Mouse (Mus musculus) MEL (cell line): Measurements from ENCODE around the gene Rrh.

Source experiments
- CTCF ChIP-seq, 3 experiments: IDR thresholded peaks in 2 of 3; conservative IDR thresholded peaks in 1 of 3; 2 replicates each; pipeline ENCODE4 v1.5.1; 2011 to 2012; ENCODE audit warnings: low read length in 3 of 3, low read depth in 2 of 3, mild to moderate bottlenecking in 2 of 3, improper control_type of control experiment in 1 of 3, inconsistent platforms in 1 of 3, mixed read lengths in 1 of 3, moderate library complexity in 1 of 3; ENCODE audit not compliant: control insufficient read depth in 1 of 3, insufficient read depth in 1 of 3, poor library complexity in 1 of 3, severe bottlenecking in 1 of 3
- E2F4 ChIP-seq: IDR thresholded peaks from 2 replicates; pipeline ENCODE4 v1.6.1; 2011; ENCODE audit warnings: low read depth, low read length, improper control_type of control experiment, borderline replicate concordance
- EP300 ChIP-seq, 2 experiments: IDR thresholded peaks; 2 replicates each; pipeline ENCODE4 v1.6.1; 2011; ENCODE audit warnings: improper control_type of control experiment in 2 of 2, low read length in 2 of 2, low read depth in 1 of 2, mild to moderate bottlenecking in 1 of 2
- HCFC1 ChIP-seq: IDR thresholded peaks from 2 replicates; pipeline ENCODE4 v1.6.1; 2012; ENCODE audit warnings: low read depth, mild to moderate bottlenecking, inconsistent platforms, low read length, improper control_type of control experiment, moderate library complexity
- JUND ChIP-seq: IDR thresholded peaks from 2 replicates; pipeline ENCODE4 v1.6.1; 2011; ENCODE audit warnings: low read depth, mild to moderate bottlenecking, improper control_type of control experiment, low read length
- MAFK ChIP-seq: IDR thresholded peaks from 2 replicates; pipeline ENCODE4 v1.6.1; 2011; ENCODE audit warnings: low read depth, mild to moderate bottlenecking, low read length, improper control_type of control experiment, borderline replicate concordance
- NELFE ChIP-seq: IDR thresholded peaks from 2 replicates; pipeline ENCODE4 v1.6.1; 2011; ENCODE audit warnings: low read depth, low read length, improper control_type of control experiment
- RAD21 ChIP-seq: IDR thresholded peaks from 2 replicates; pipeline ENCODE4 v1.6.1; 2011; ENCODE audit warnings: mild to moderate bottlenecking, low read depth, low read length, improper control_type of control experiment
- SIN3A ChIP-seq: IDR thresholded peaks from 2 replicates; pipeline ENCODE4 v1.6.1; 2012; ENCODE audit warnings: low read length, improper control_type of control experiment, inconsistent platforms
- ZC3H11A ChIP-seq: IDR thresholded peaks from 2 replicates; pipeline ENCODE4 v1.6.1; 2012; ENCODE audit warnings: low read depth, mild to moderate bottlenecking, inconsistent platforms, low read length, improper control_type of control experiment
- ZMIZ1 ChIP-seq: IDR thresholded peaks from 2 replicates; pipeline ENCODE4 v1.6.1; 2012; ENCODE audit warnings: low read depth, mild to moderate bottlenecking, inconsistent platforms, low read length, improper control_type of control experiment, moderate library complexity

DNA sequence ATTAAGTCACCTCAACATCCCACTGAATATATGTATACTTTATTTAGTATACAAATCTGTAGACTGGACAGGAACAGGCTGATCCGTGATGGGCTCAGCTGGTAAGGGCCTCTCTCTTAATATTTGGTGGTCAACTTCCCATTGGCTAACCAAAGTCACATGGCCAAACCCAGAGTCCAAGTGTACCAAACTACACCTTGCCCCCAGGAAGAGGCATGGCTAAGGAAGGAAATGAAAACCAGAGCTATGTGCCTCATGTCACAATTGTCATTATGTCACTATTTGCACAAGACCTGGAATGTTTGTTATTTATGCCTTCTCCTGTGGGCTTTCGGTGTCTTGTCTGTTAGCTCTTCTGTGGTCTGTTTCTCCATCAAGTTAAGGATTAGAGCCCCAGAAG lies 23.5 kb upstream of the Rrh start:
- TF ChIP-seq CTCF (IDR thresholded peaks at IDR 0.05 in 2 of 3, conservative IDR thresholded peaks at IDR 0.05 in 1 of 3; ENCODE audit: control insufficient read depth in 1 of 3, insufficient read depth in 1 of 3, low read depth in 2 of 3, low read length in 3 of 3, poor library complexity in 1 of 3, severe bottlenecking in 1 of 3) (no peak), JUND (no peak), SIN3A (no peak), RAD21 (no peak), HCFC1 (no peak), E2F4 (no peak), NELFE (no peak), ZC3H11A (no peak), EP300 (IDR thresholded peaks at IDR 0.05; ENCODE audit: low read depth in 1 of 2, low read length in 2 of 2) (no peak), MAFK (no peak), ZMIZ1 (no peak)
